7 mouse cellular contexts compared by ENCODE assay signal in genomic region chr10:42276507-42277345, GRCm38 (mm10). TPM values are rescaled to one million over a fixed set of nuclear protein-coding genes. Genes with fewer than 3 reads are reported as not detected.
DNase-seq lines count a peak whose midpoint lies in the region; ATAC-seq lines count a peak whose summit lies in the region.

TSS of gene Foxo3 (minus strand) at chr10:42276755.

- peak within 1 kb of the TSS; percentile 83 for H3K9ac ChIP-seq in embryonic facial prominence, embryonic 11.5 days (replicated peaks; ENCODE audit: low read length)
- peak within 1 kb of the TSS; percentile 80 for H3K9ac ChIP-seq in midbrain, embryonic 11.5 days (ENCODE audit: low read length)

- peak within 1 kb of the TSS; percentile 83 for H3K4me3 ChIP-seq in embryonic facial prominence, embryonic 11.5 days (ENCODE audit: low read depth, low read length)
- H3K4me3 ChIP-seq in midbrain, embryonic 11.5 days (ENCODE audit: low read depth, low read length) = peak within 1 kb of the TSS; percentile 72

- intact Hi-C loops in left cerebral cortex, postnatal 4 days (cut with DNase I) = loop anchor here (5.0 to 10.0 kb wide), 2 partner anchors 262 to 444 kb away; partner anchors contain the start of gene Armc2

- peak within 1 kb of the TSS; percentile 97 for H3K4me2 ChIP-seq in embryonic facial prominence, embryonic 11.5 days (ENCODE audit: low read depth, low read length)
- peak within 1 kb of the TSS; percentile 98 for H3K4me2 ChIP-seq in midbrain, embryonic 11.5 days

- H3K9me3 ChIP-seq in embryonic facial prominence, embryonic 11.5 days (replicated peaks; ENCODE audit: control insufficient read depth, low read length) = no peaks in the 10 kb centered on the region
- no peaks in the 10 kb centered on the region for H3K9me3 ChIP-seq in midbrain, embryonic 11.5 days (ENCODE audit: control insufficient read depth, low read length)

- peaks cover 3% of the 10 kb centered on the region; the same call in 1 of the 2 replicates for H3K4me1 ChIP-seq in embryonic facial prominence, embryonic 11.5 days (ENCODE audit: control insufficient read depth, insufficient read depth, low read length)
- peaks cover 17% of the 10 kb centered on the region for H3K4me1 ChIP-seq in midbrain, embryonic 11.5 days (ENCODE audit: control insufficient read depth, insufficient read depth, low read length)

- DNase-seq in adrenal gland, postnatal 10 days = peak; percentile 95
- DNase-seq in embryonic facial prominence, embryonic 11.5 days (ENCODE audit: low spot score) = peak; percentile 92
- DNase-seq in kidney, adult 11 months = peak; percentile 88
- DNase-seq in left cerebral cortex, postnatal 4 days = peak; percentile 92
- DNase-seq in midbrain, embryonic 11.5 days (ENCODE audit: low spot score, missing footprints) = peak; percentile 95
- peak; percentile 92 for DNase-seq in skeletal muscle tissue, adult 2 months (ENCODE audit: low read depth, low spot score)

- peaks cover 3% of the 10 kb centered on the region; the same call in 1 of the 2 replicates for H3K27me3 ChIP-seq in embryonic facial prominence, embryonic 11.5 days (ENCODE audit: control insufficient read depth, insufficient read depth, low read length)
- H3K27me3 ChIP-seq in midbrain, embryonic 11.5 days (ENCODE audit: control insufficient read depth, insufficient read depth, low read length) = peaks cover 18% of the 10 kb centered on the region

- H3K27ac ChIP-seq in embryonic facial prominence, embryonic 11.5 days (replicated peaks; ENCODE audit: low read depth, low read length) = peak within 1 kb of the TSS; percentile 85
- H3K27ac ChIP-seq in midbrain, embryonic 11.5 days (ENCODE audit: low read depth, low read length) = peak within 1 kb of the TSS; percentile 92

- H3K36me3 ChIP-seq in embryonic facial prominence, embryonic 11.5 days (replicated peaks; ENCODE audit: control insufficient read depth, insufficient read depth, low read depth, low read length) = no peaks in the 10 kb centered on the region
- no peaks in the 10 kb centered on the region for H3K36me3 ChIP-seq in midbrain, embryonic 11.5 days (ENCODE audit: control insufficient read depth, insufficient read depth, low read length)

- WGBS in embryonic facial prominence, embryonic 11.5 days = under 1% methylated on average over 63 of the region's 88 CpGs
- WGBS in midbrain, embryonic 11.5 days = under 1% methylated on average over 87 of the region's 88 CpGs

- ATAC-seq in embryonic facial prominence, embryonic 11.5 days (replicated peaks; ENCODE audit: insufficient number of reproducible peaks, low FRiP score, low TSS enrichment, low read depth) = peak; percentile 67
- ATAC-seq in granulocyte monocyte progenitor cell, adult 5-6 weeks (replicated peaks; ENCODE audit: poor library complexity, severe bottlenecking) = peak; percentile 42
- peak; percentile 69 for ATAC-seq in midbrain, embryonic 11.5 days (ENCODE audit: low FRiP score)

RNA-seq across cellular contexts. Expression of gene Foxo3, which starts in this region (rescaled TPM):
- 10 to 100 TPM; 45.4 to 48.2 TPM for total RNA-seq in adrenal gland, postnatal 10 days (2021)
- polyA plus RNA-seq in embryonic facial prominence, embryonic 11.5 days (2014; fragmentation: Nextera tagmentation; extraction: Ambion mirVana) = 5.0 and 5.4 TPM in 2 replicates
- total RNA-seq in granulocyte monocyte progenitor cell, adult 5-6 weeks (2014; fragmentation: Nextera tagmentation) = 15.7 and 20.5 TPM in 2 replicates
- 23.3 and 25.3 TPM in 2 replicates for total RNA-seq in granulocyte monocyte progenitor cell, adult 5-6 weeks (2017)
- total RNA-seq in left cerebral cortex, postnatal 4 days (2021) = 10 to 100 TPM; 28.8 to 32.6 TPM
- 4.0 and 4.6 TPM in 2 replicates for polyA plus RNA-seq in midbrain, embryonic 11.5 days (2014; fragmentation: Nextera tagmentation; extraction: Ambion mirVana)

Comparison
In these comparisons a context has a peak if more than half of its experiments do, and no peak if none do; other contexts are left out.
1. Peak in every context shown above with its lines: DNase-seq, ATAC-seq, H3K4me3 ChIP-seq and H3K27ac ChIP-seq.